Mouse (Mus musculus) cerebellum, postnatal 36 days (tissue): ENCODE results near the gene P4htm.
"Not testable (repeated sequence)": the region's sequence is repeated elsewhere in the genome, so short reads cannot be mapped to it uniquely, and the experiment has no call there.

Experiments used
- DNase-seq, 2 experiments: peaks; one replicate each; pipeline ENCODE4 v3.0.0; 2021 to 2022; ENCODE audit warnings: mixed read lengths in 2 of 2

P4htm gene

DNA sequence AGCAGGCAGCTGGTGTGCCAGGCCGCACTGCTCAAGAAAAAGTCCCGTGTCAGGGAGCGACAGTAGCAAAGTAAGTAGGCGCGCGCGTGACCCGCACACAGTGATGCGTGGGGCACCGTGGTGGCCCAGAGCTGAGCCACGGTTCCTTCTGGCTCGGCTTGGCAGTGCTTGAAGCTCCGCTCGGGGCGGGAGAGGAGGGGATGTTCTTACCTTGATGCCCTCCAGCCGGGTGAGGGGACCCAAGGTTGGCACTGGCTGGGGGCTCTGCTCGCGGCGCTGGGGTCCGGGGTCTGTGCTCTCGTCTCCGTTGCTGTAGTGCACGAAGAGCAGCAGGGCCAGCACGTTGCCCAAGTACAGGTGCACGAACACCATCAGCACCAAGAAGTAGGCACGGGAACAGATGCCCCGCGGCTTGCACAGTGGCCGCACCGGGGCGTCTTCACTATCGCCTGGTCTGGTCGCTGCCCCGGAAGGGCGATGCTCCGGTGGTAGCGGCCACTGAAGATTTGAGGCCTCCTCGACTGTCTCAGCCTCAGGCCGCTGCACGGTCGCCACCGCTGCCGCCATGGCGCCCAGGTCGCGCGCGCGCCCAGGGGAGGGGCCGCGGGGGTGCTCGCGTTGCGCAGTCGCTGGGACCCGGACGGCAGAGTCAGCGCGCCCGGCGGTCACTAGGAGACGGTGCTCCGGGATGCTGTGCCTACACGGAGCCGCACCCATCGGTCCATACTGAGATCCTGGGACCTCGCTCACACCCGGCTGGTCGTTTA is at the start of gene P4htm:
Gene P4htm, minus strand, starts transcription at position 670 of the 767 bp plus-strand sequence.
- peak; percentile 80 to 82 for DNase-seq

DNA sequence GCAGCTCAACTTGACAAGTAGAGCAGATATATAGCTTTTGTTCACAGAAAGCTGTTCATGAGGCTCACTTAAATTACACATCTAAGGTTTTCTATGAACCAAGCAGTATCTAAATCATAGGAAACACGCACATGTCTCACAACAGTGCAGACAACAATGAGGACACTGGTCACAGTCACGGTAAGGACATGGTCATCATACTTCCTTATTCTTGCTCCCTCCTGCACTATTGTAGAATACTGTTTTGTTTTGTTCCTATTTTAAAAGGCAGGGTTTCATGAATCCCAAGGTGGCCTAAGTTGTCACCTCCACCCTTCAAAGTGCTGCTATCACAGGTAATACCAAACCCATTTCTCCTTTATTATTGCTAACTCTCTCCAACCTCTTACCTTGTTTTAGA is 42.4 kb upstream of the P4htm start:
- no peak for DNase-seq

DNA sequence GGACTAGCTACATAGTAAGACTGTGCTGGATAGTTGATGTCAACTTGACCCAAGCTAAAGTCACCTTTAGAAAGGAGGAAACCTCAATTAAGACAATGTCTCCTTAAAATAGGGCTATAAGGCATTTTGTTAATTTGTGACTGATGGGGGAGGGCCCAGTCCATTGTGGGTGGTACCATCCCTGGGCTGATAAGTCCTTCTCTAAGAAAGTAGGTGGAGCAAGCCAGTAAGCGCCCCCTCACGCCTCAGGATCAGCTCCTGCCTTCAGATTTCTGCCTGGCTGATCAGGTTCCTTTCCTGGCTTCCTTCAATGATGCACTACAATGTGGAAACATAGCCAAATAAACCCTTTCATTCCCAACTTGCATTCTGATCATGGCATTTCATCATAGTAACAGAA is 37.9 kb upstream of the P4htm start:
- DNase-seq: no peak

DNA sequence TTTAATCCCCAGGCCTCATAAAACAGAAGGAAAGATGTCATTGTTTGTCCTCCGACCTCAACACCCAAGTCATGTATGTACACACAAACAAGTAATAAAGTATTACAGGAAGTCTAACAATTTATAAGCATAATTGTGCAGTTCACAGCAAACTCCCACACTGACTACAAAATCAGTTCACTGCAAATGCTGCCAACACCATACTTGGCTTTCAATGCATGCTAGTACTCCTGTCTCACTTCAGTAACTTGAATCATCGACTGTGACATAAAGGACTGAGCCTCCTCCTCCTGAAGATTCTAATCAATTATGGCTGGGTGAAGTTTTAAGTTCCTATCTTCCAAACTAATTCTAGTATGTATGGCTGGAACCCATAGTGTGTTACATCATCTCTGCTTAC is 36.4 kb upstream of the P4htm start:
- DNase-seq: no peak

DNA sequence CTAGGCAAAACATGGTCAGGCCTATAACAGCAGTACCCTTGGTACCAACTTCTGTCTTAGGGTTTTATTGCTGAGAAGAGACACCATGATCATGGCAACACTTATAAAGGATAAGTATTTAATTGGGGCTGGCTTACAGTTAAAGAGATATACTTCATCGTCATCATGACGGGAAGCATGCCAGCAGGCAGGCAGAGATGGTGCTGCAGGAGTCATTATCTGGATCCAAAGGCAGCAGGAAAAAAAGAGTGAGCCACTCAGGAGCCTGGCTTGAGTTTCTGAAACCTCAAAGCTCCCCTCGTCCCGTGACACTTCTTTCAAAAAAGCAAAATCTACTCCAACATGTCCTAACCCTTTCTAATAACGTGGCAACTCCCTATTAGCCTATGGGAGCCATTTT is 34.9 kb upstream of the P4htm start:
- DNase-seq: no peak

DNA sequence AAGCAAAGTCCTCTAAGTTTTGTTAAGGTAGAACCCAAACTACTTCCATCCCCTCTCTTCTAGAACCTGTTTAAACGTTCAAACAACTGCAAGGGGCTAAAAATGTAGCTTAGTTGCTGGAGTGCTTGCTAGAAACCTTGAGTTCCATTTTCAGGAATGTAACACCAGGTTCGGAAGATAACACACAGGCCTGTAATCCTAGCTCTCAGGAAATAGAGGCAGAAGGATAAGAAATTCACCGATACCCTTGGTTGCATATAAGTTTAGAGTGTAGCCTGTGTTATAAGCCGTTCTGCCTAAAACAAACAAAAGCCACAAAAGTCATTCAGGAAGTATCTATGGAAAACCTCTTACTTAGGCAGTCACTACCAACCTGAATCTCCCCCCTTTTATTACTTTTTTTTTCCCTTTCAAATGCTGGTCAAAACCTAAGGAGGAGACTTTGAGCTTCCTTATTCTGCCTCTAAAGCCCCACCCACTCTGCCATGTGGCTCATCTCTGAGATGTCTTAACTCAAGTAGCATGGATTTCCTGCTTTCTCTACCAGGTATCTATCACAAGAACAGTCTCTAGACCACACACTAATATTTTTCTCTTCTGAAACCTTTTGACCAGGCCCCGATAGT is 34.3 kb upstream of the P4htm start:
- DNase-seq: no peak

DNA sequence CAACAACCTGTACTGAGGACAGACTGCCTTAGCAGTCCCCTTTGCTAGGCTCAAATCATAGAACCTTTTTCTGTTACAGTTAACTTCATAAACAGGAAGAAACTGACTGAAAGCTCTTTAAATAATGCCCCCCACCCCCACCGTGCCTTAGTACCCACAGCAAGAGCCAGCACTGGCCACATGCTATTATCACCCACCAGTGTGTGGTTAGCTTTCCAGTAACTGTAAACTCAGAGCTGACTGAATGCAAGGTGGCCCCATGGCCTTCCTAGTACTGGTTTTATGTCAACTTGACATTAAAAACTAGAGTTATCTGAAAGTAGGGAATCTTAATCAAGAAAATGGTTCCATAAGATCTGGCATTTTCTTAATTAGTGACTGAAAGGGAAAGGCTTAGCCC is 33.2 kb upstream of the P4htm start:
- no peak for DNase-seq

DNA sequence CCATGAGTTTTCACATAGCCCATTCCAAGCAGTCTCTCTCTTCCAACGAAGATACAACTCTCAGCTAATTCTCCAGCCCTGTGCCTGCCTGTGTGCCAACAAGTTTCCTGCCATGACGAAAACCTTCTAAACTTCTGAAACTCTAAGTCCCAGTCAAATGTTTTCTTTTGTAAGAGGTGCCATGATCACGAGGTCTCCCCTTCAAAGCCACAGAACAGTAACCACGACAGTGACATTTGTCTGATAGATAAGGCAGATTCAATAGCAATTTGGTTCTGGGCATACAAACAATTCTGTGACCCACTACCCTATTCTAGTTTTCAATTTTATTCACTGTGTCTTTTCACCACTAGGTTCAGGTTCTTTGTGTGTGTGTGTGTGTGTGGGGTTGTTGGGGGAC is 30.7 kb upstream of the P4htm start:
- DNase-seq: no peak

DNA sequence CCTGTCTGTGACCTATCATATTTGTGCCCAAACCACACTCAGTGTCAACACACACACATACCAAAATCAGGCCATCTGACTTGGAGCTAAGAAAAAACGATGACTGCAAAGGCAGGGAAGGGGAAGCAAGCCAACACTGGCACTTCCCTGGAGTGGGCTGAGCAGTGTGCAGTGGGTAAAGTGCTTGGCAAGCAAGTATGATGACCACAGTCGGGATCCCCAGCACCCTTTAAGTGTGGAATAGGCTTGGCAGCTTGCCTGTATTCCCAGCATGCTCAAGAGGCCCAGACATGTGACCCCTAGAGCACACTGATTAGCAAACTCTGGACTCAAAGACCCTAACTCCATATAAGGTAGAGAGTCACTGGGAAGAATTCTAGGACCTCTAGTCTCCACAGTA is 29.0 kb upstream of the P4htm start:
- DNase-seq: peak in 1 of 2 experiments; percentile 14

DNA sequence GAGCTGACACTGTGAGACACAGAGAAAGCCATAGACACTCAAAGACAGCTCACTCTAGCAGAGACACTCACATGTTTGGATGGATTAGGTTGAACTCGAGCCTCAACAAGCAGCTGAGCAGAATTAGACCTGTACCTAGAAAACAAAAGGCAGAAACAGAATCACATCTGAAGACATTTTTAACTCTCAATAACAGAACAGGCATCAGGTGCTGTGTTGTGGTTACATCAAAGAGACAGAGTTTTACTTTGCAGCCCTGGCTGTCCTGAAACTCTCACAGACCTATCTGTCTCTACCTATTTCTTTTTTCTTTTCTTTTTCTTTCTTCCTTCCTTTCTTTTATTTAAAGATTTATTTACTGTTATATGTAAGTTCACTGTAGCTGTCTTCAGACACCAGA is 19.8 kb upstream of the P4htm start:
- DNase-seq: no peak

DNA sequence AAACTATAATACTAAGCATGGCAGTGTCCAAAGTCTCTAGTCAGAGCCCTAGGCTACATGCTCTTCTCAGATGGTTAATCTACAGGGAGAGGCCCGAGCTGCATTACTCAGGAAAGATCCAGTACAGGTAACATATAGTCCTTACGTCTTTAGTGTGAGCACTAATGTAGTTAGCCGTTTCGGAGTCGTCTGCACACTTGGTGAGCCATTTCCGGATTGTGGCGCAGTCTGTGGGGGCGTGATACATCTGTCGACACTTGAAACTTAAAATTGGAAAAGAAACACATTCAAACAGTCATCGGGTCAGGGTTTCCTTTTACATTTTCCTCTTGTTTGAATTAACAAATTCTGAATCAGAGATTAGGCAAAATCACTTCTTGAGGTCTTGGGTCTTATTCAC is 14.0 kb upstream of the P4htm start:
- DNase-seq: no peak

DNA sequence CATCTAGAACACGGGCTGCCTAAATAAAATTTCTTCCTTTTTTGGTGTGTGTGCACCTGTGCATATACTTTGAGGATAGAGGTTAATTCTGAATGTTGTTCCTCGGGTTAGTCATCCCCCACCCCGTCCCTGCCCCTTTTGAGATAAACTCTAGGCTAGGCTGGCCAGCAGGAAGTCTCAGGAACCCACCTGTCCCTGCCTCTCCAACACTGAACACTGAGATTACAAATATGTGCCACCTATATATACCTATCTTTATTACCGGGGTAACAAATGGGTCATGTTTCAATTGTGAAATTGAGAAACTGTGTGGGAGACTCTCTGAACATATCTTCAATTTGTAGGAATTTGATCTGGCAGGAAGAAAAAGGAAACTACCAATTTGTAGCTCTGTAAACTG is 11.4 kb upstream of the P4htm start:
- no peak for DNase-seq

DNA sequence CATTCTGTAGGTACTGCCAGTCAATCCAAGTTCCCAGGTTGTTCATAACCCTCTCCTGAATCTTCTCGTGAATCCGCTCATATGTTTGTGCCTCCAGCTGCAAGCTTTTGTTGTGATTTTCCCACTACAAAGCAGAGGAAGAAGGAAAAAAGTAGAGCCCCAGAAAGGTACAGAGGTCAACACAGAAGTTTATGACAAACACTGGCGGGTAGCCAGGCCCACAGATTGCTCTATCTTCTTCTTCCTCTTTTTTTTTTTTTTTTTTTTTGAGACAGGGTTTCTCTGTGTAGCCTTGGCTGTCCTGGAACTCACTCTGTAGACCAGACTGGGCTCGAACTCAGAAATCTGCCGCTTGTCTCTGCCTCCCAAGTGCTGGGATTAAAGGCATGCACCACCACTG is 10.5 kb upstream of the P4htm start:
- not testable (repeated sequence) for DNase-seq

DNA sequence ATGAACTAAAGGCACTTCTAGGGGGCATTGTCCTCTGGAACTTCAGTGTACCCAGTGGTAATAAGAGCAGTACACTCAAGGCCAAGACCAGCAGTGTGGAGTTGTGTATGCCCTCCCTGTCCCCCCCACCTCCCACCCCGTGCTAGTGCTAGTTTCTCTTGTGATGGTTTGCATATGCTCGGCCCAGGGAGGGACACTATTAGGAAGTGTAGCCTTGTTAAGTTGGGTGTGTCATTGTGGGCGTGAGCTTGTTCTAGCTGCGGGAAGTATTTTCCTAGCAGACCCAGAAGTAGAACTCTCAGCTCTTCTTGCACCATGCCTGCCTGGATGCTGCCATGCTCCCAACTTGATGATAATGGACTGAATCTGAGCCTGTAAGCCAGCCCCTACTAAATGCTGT is 4.5 kb upstream of the P4htm start:
- DNase-seq: no peak

DNA sequence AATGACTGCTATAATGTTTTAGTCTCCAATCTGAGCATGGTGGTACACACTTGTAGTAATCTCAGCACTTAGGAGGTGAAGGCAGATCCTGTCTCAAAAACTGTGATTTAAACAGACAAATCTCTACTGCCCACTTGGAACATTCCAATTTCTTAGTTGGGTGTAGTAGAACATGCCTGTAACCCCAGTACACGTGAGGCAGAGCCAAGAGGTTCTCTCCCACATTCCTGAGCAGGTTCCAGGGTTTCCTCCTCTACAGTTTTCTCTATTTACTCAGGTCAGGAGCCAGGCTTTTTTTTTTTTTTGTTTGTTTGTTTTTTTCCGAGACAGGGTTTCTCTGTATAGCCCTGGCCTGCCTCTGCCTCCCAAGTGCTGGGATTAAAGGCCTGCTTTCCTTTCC is 2.5 kb upstream of the P4htm start:
- no peak for DNase-seq

DNA sequence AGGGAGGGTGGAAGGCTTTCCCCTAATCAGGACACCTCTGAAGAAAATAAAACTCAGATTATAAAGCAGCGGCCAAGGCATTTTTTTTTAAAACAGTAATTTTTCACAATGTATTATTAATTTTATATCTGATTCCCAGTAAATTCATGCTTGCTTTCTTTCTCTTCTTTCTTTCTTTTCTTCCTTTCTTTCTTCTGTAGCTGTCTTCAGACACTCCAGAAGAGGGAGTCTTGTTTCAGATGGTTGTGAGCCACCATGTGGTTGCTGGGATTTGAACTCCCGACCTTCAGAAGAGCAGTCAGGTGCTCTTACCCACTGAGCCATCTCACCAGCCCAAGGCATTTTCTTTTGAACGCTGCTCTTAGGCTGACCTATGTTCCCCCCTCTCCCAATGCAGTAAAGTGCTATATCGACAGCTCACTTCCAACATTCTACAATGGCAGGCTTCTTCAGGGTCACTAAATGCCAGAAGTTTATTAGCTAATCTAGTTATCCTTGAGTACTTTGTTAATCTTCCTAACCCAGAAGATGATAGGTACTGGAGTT is 1.6 kb upstream of the P4htm start:
- DNase-seq: no peak

DNA sequence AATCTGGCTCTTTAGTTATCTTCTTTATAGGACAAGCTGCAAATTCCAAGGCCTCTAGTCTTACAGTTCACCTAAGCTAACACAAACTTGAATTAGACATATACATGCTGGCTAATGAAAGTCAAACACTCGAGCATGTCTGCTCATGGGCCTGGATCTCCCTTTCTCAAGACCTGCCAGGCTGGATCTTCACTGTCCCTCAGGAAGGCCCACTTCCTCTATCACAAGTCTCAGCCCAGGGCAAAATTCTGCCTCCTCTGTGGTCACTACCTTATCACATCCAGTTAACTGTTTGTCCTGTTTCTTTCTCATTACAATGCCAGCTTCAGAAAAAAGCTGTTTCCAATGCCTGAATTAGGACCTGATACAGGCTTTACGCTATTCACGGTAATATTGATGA is 3.1 kb downstream of the P4htm start:
- DNase-seq: no peak

DNA sequence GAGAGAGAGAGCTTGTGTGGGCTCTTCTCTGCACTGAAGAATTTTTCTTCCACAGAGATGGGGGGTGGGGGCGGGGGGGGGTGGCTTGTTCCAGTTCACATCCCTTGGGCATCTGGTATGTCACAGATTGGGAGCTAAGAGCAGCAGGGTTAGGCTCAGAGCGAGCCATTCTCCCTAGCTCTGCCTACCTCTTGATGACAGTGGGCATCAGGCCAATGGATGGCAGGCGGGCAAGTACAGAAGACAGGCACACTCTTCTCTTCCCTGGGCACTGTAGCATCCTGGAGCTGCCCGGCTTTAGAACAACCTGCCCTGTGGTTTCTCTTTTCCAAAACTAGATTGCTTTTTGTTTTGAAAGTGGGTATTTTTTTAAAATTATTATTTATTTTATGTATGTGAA is 6.0 kb downstream of the P4htm start:
- DNase-seq: peak; percentile 47 to 51

DNA sequence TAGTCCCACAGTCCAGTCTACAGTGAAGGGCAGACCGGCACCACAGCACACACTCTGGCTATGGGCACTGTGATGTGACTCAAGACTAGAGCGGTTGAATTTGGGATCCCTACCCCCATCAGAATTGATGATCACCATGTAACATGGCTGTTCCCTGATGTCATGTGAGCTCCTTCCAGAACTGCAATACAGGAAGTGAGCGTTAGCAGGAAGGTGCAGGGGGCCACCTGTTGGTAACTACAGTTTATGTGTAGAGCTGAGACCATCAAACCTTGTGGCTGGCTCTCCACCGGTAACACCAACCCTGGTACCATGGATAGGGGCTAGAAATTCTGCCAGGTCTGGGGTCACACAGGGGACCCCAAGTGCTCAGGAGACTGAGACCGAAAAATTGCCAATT is 8.2 kb downstream of the P4htm start:
- DNase-seq: no peak

DNA sequence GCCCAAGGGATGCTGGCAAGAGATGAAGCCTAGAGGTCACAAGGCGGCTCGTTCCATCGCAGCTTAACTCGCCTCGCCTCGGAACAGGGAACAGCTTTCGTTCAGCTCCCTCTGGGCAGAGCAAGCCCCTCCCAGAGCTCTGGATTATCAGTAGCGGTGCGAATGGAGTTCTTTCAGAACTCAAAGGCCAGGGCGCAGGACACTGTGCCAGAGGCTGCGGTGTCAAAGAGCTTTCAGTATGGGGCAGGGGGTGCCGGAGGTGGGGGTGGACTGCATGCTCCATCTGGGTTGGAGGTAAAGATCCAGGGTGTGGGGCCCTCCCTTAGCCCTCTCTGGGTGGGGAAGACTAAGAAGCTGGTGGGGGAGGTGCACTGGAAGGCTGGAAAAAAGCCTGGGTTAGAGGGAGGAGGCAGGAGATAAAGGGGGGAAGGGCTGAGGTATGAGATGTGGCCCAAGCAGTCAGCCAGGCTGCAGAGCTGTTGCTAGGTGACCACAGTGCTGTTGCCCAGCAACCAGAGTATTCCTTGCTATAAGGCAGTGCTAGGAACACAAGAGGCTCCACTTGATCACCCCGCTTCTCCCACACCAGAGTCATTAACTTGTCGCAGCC is 9.8 kb downstream of the P4htm start:
- DNase-seq: peak; percentile 45 to 57

DNA sequence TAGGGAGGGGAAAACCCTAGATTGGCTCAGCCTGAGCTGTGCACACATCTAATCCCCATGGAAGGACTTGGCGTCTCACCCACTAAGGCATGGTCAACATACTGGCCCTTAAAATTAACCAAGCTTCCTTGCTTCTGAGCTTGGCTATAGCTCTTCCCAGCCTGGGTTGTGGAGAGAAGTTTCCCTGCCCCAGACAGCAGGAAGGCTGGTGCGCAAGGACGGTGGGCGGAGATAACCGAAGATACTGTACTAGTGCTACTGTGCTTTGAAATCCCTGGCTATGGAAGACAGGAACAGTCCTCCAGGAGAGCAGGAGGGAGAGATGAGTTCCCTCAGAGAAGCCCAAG is 18.1 kb downstream of the P4htm start:
- no peak for DNase-seq

DNA sequence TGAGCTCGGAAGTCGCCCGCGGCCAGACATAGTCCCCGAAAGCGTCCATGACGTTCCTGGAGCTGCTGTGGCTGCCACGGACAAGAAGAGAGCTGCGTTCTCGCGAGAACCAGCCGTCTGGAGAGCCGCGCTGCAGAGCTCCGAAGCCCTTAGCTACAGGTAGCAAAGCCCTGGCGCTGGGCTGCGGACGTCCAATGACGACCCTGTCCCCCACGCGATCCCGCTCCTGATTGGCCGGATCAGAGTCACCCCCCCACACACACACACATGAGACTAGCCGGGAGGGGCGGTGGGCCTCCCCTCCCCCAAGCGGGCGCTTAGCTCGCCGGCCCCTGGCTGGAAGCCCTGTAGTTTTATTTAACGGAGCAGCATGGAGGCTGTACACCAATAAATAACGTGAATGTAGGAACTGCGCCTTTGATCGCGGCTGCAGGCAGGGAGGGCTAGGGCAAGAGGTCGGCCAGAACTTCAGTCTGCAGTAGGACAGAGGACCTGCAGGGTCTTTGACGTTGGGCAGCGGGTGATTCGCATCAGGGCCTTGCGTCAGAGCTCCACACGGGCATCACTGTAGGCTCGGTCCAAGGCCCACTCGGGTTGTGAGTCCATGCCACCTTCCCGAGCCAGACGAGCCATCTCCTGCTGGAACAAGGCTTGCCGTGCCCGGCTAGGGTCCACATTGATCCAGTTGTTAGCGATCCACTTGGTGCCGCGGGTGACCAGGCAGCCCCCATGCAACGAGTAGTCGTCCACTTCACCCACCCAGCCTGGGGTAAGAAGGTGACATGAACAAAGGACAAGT is 18.7 kb downstream of the P4htm start, which contains the start of gene Wdr6:
Gene Wdr6, minus strand, starts transcription at position 195 of the 799 bp plus-strand sequence.
- DNase-seq: peak; percentile 86 to 93

DNA sequence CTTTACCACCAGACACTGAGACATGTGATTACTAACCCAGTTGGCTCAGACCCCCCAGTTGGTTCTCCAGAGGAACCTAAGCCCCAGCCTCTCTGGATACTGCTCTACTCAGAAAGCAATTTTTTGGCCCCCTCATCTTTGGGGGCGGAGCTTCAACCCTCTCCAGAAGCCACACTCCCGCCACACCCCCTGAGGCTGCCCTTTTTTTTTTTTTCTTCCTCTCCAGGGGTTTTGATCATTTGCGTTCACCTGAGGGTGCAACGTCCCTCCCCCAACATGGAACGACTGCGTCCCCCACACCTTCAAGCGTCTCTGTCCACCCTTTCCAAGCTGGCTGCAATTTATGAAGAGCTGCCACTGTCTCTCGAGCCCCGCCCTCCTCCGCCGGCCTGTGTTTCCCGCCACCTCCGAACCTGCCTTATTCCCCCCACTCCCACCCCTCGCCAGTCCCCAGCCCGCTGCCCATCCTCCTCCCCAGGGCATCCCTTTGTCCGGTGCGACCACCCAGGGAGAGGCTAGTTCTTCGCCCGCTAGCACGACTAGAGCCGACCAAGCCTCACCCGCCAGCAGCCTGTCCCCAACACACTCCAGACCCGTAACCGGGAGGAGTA is 19.4 kb downstream of the P4htm start:
- peak; percentile 40 to 53 for DNase-seq
